Mouse (Mus musculus) midbrain, postnatal 0 days (tissue): ENCODE results near the gene Kctd2. TPM values are rescaled to one million over a fixed set of nuclear protein-coding genes. Genes with fewer than 3 reads are reported as not detected.

Experiments
- ATAC-seq: fragments of 200-750 bp; cut with Nextera tagmentation; 2 replicates; pipeline ENCODE4 v1.8.0; 2017; ENCODE audit warnings: moderate number of reproducible peaks, mild to moderate bottlenecking, moderate TSS enrichment, moderate library complexity; ENCODE audit not compliant: low FRiP score
- DNase-seq: peaks from one replicate; pipeline ENCODE4 v3.0.0-alpha.2; 2015; ENCODE audit warnings: low spot score
- H3K27ac ChIP-seq: fragments of 300-500 bp; sonication (generic); 2 replicates; pipeline ENCODE4 v1.5.1; 2014; ENCODE audit warnings: low read depth, mild to moderate bottlenecking, low read length, mixed read lengths
- H3K27me3 ChIP-seq: fragments of 300-500 bp; sonication (generic); 2 replicates; pipeline ENCODE4 v1.6.1; 2014; ENCODE audit warnings: low read length, control low read depth, mixed read lengths; ENCODE audit not compliant: insufficient read depth
- H3K36me3 ChIP-seq: fragments of 300-500 bp; sonication (generic); 2 replicates; pipeline ENCODE4 v1.6.1; 2014; ENCODE audit warnings: low read length, control low read depth, mixed read lengths; ENCODE audit not compliant: insufficient read depth
- H3K4me1 ChIP-seq: fragments of 300-500 bp; sonication (generic); 2 replicates; pipeline ENCODE4 v1.6.1; 2014; ENCODE audit warnings: mild to moderate bottlenecking, control low read depth, antibody characterized with exemption, low read length, mixed read lengths; ENCODE audit not compliant: insufficient read depth
- H3K4me2 ChIP-seq: fragments of 300-500 bp; sonication (generic); 2 replicates; pipeline ENCODE4 v1.6.1; 2014; ENCODE audit warnings: low read depth, mild to moderate bottlenecking, low read length, mixed read lengths; ENCODE audit not compliant: poor library complexity, severe bottlenecking
- H3K4me3 ChIP-seq: fragments of 300-500 bp; sonication (generic); 2 replicates; pipeline ENCODE4 v1.5.1; 2014; ENCODE audit warnings: low read depth, mild to moderate bottlenecking, low read length, moderate library complexity
- H3K9ac ChIP-seq: fragments of 300-500 bp; sonication (generic); replicated peaks from 2 replicates; pipeline ENCODE4 v1.6.1; 2014; ENCODE audit warnings: mild to moderate bottlenecking, low read length, moderate library complexity, mixed read lengths; ENCODE audit not compliant: poor library complexity, severe bottlenecking
- H3K9me3 ChIP-seq: fragments of 300-500 bp; sonication (generic); 2 replicates; pipeline ENCODE4 v1.6.1; 2016; ENCODE audit warnings: low read length, control low read depth
- CTCF ChIP-seq: IDR thresholded peaks from 2 replicates; pipeline ENCODE4 v1.5.1; 2016; ENCODE audit warnings: antibody characterized with exemption, mild to moderate bottlenecking
- WGBS: fragments of 180-500 bp; shearing (Covaris S2); extraction: QIAGEN DNeasy Blood & Tissue Kit; methylation state at CpG from one replicate; pipeline ENCODE4 v1.1.7; 2014; 5-methylcytosine and 5-hydroxymethylcytosine counted together
- polyA plus RNA-seq: library from polyadenylated mRNA; unstranded; fragments of >200 nt; fragmentation: Nextera tagmentation; extraction: Ambion mirVana; gene quantifications from 2 replicates; pipeline ENCODE4 v1.2.1, GENCODE M21; 2015
- total RNA-seq: library from RNA; depleted of rRNA; stranded (reverse); fragments of >200 nt; gene quantifications from 2 replicates; pipeline ENCODE4 v1.2.3, GENCODE M21; 2014

The Kctd2 gene
- total and polyA plus RNA-seq, 2 experiments from 2014 or later: 22.1 to 29.4 TPM

- Histone ChIP-seq H3K4me1 (peaks cover 22% of the 10 kb centered on the region; the same call in 1 of the 2 replicates), H3K27ac (peak within 1 kb of the TSS; percentile 89), H3K9me3 (no peaks in the 10 kb centered on the region), H3K27me3 (no peaks in the 10 kb centered on the region), H3K4me2 (peak within 1 kb of the TSS; percentile 54), H3K4me3 (peak within 1 kb of the TSS; percentile 72), H3K9ac (peak within 1 kb of the TSS; percentile 77), H3K36me3 (peaks cover 13% of the 10 kb centered on the region)
- DNase-seq (peak; percentile 90), ATAC-seq (peak; percentile 85)
- no peak; the same call in 1 of the 2 replicates for TF ChIP-seq CTCF
- WGBS: 3% methylated on average over 50 of the region's 50 CpGs
Observed at GRCm38 (mm10) chr11:115403338-115404124, 16.4 kb upstream of the Kctd2 start, which contains the start of gene Mrpl58. Gene Mrpl58 (plus strand): TSS chr11:115403752.

GRCm38 (mm10) chr11:115405723-115406122 is 14.2 kb upstream of the Kctd2 start:
- WGBS: over 99% methylated on average over 6 of the region's 6 CpGs
- Histone ChIP-seq H3K9ac (no peak overlapping the region), H3K4me2 (no peak overlapping the region), H3K4me1 (peaks cover 21% of the 10 kb centered on the region; the same call in 1 of the 2 replicates), H3K27me3 (no peaks in the 10 kb centered on the region), H3K4me3 (no peak overlapping the region), H3K27ac (no peak overlapping the region), H3K9me3 (no peaks in the 10 kb centered on the region), H3K36me3 (peaks cover 16% of the 10 kb centered on the region)
- no peak for TF ChIP-seq CTCF
- DNase-seq (no peak), ATAC-seq (no peak)

- TF ChIP-seq CTCF: no peak
- Histone ChIP-seq H3K4me2 (no peak overlapping the region), H3K27ac (no peak overlapping the region), H3K4me3 (no peak overlapping the region), H3K9ac (no peak overlapping the region), H3K9me3 (no peaks in the 10 kb centered on the region), H3K4me1 (peaks cover 14% of the 10 kb centered on the region; the same call in 1 of the 2 replicates), H3K36me3 (peaks cover 19% of the 10 kb centered on the region), H3K27me3 (no peaks in the 10 kb centered on the region)
- 95% methylated on average over 17 of the region's 17 CpGs for WGBS
- ATAC-seq (no peak), DNase-seq (no peak)
Observed at GRCm38 (mm10) chr11:115406858-115407401, 13.0 kb upstream of the Kctd2 start.

GRCm38 (mm10) chr11:115408266-115408920 is 11.5 kb upstream of the Kctd2 start:
- ATAC-seq: no peak
- 68% methylated on average over 6 of the region's 6 CpGs for WGBS

GRCm38 (mm10) chr11:115409556-115409955 is 10.4 kb upstream of the Kctd2 start:
- ATAC-seq: no peak
- Histone ChIP-seq H3K9me3 (no peaks in the 10 kb centered on the region), H3K4me1 (peaks cover 8% of the 10 kb centered on the region; the same call in 1 of the 2 replicates), H3K36me3 (peaks cover 19% of the 10 kb centered on the region), H3K4me3 (no peak overlapping the region), H3K27ac (0 out of 2 replicates have a peak overlapping the region, but pooled peaks have one; percentile 27), H3K4me2 (no peak overlapping the region), H3K9ac (0 out of 2 replicates have a peak overlapping the region, but pooled peaks have one; percentile 5), H3K27me3 (no peaks in the 10 kb centered on the region)
- no peak for DNase-seq
- 14% methylated on average over 7 of the region's 7 CpGs for WGBS
- TF ChIP-seq CTCF: no peak

More at GRCm38 (mm10) chr11:115408266-115408920, 11.5 kb upstream of the Kctd2 start:
- DNase-seq: no peak
- H3K36me3 ChIP-seq: peaks cover 19% of the 10 kb centered on the region
- peak; percentile 37 for TF ChIP-seq CTCF
- H3K4me1 ChIP-seq: peaks cover 9% of the 10 kb centered on the region; the same call in 1 of the 2 replicates
- no peak overlapping the region for H3K27ac ChIP-seq
- H3K4me3 ChIP-seq: no peak overlapping the region
- H3K9me3 ChIP-seq: no peaks in the 10 kb centered on the region
- H3K4me2 ChIP-seq: no peak overlapping the region
- no peak overlapping the region for H3K9ac ChIP-seq
- H3K27me3 ChIP-seq: no peaks in the 10 kb centered on the region
